Mouse (Mus musculus) left cerebral cortex, postnatal 10 days (tissue): ENCODE results near the gene Elp5. TPM values are rescaled to one million over a fixed set of nuclear protein-coding genes. Genes with fewer than 3 reads are reported as not detected.
A peak's percentile ranks its signal among the peaks of the same experiment; 100 is the strongest.

Experiments
- DNase-seq, 2 experiments: peaks; one replicate each; pipeline ENCODE4 v3.0.0; 2021 to 2022; ENCODE audit warnings: low spot score in 2 of 2, mixed read lengths in 1 of 2; ENCODE audit errors: extremely low spot score in 1 of 2
- intact Hi-C: fragments of 180-260 bp; cut with DNase I; formaldehyde crosslinking; loops from one replicate; pipeline ENCODE4 v1.15.1; 2025
- microRNA-seq: library from miRNA; unstranded; fragments of <30 nt; microRNA quantifications from one replicate; pipeline ENCODE4 v1.2.0, GENCODE M21; 2022
- total RNA-seq, 2 experiments: library from RNA; stranded (reverse); gene quantifications; 2 replicates each; pipeline ENCODE4 v1.2.3; 2021

Elp5 gene
- total RNA-seq, 2 experiments from 2014 or later = 114 to 125 TPM

- intact Hi-C loops = no loop called here
- no peak for DNase-seq
These were observed 59.5 kb downstream of the Elp5 start for GRCm38 (mm10) chr11:69922796-69923195.

DNA sequence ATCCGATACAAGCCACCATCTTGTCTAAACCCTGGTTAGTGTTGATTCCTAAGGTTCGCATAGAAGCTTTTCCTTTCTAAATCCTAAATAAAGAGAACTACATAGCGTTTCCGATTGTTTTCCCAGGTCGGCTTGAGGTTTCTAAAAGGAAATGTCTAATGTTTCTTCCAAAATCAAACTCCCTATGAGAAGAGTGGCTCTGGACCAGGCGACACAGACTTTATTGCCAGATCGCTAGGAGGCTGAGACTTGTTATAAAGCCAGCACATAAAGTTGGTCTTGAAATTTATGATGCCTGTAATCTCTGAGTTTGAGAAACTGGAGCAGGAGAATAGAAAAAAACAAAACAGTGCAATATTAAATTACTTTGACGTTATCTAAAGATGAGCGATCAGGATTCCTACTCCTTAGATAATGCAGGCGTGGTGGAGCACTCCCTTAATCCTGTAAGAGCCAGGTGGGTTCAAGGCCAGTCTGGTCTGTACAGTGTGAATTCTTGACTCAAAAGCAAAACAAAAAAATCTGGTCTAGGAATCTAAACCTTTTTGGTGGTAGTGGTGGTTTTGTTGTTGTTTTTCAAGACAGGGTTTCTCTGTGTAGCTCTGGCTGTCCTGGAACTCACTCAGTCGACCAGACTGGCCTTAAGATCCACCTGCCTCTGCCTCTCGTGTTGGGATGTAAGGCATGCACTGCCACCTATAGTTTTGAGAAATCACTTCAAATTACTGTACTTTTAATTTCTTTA lies 60.1 kb downstream of the Elp5 start:
- no peak for DNase-seq
- intact Hi-C loops = no loop called here

GRCm38 (mm10) chr11:69921114-69922011 lies 61.0 kb downstream of the Elp5 start, which contains the start of gene Eif5a:
Gene Eif5a (minus strand): TSS chr11:69921958.
- DNase-seq = peak; percentile 100
- intact Hi-C loops = no loop called here

DNA sequence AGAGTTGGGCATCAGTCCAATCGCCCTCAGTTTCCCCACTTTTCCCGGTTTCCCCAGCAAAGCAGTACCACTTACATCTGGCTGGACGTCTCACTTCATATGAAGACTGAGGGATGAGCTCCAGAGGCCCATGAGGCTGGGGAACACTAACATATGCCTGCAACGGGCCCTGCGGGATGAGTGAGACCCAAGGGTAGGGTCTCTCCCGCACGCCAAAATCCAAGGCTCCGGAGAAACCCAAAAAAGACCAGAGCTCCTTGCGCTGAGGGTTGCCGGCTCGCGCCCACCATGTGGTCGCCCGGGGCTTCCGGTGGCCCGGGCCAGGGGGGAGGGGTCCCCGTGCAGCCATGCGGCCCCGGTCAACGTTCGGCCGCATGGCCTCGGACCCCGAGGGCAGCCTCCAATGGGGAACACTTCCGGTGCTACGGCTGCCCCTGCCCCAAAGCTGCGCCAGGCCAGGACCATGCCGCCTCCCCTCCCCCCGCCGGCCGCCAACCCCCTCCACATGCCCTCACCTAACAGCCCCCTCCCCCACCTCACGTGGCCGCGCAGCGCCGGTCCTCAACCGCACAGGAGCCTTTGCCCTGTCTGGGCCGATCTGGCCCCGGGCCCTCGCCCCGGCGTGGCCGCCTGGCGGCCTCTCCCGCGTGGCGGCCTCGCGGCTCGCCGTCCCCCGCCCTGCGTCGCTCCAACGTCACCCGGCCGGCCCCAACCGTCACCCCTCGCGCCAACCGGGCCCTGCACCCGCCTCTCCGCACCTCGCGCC lies 61.9 kb downstream of the Elp5 start:
- intact Hi-C loops = no loop called here
- peak in 1 of 2 experiments; percentile 83 for DNase-seq

- DNase-seq = peak in 1 of 2 experiments; percentile 84
- intact Hi-C loops = no loop called here
These were observed 62.6 kb downstream of the Elp5 start for GRCm38 (mm10) chr11:69919661-69920265.

DNA sequence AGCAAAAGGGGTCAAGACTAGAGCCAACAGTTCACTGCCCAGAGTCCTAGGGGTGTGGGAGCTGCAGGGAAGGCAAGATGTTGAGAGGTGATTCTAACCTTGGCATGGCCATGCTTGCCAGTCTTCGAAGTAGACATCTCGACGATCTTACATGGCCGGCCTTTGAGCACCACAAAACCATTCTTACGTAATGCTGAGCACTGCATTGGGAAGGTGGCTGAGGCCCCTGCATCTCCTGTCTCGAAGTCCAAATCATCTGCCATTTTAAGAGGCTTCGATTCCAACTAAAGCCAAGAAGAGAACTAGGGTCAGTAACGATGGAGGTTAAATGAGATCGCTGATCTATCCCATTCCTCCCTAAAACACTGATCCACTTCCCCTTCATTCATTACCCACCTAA lies 63.3 kb downstream of the Elp5 start:
- intact Hi-C loops = no loop called here
- no peak for DNase-seq

Small RNAs within 50 kb of the gene (microRNA-seq; reads per million reads assigned to microRNA genes)
- not detected for gene Gm44349
- 11,152 reads per million, percentile 96 among the genes with 10 or more reads in this experiment for gene Mir324

Other genes starting within 250 kb of the Elp5 start
- 10 to 100 TPM; 52.1 to 52.9 TPM for gene Polr2a, start 223.9 kb downstream of the Elp5 start, total RNA-seq
- gene Slc35g3, start 220.5 kb downstream of the Elp5 start, total RNA-seq = not detected
- gene Zbtb4, start 216.6 kb downstream of the Elp5 start, total RNA-seq = 10 to 100 TPM; 57.1 to 67.6 TPM
- 1 to 10 TPM in 1 of 2 experiments, under 1 TPM in 1; 0.95 to 1.2 TPM for gene Chrnb1, start 186.6 kb downstream of the Elp5 start, total RNA-seq
- 10 to 100 TPM; 20.0 to 21.5 TPM for gene Fgf11, start 180.7 kb downstream of the Elp5 start, total RNA-seq
- not detected for gene Tmem102, start 176.9 kb downstream of the Elp5 start, total RNA-seq
- gene Gm39566, start 167.2 kb downstream of the Elp5 start, total RNA-seq = not detected
- gene Spem2, start 164.1 kb downstream of the Elp5 start, total RNA-seq = not detected
- gene Spem1, start 160.3 kb downstream of the Elp5 start, total RNA-seq = under 1 TPM; 0.45 to 0.57 TPM
- 100 to 1,000 TPM; 268 to 274 TPM for gene Nlgn2, start 144.7 kb downstream of the Elp5 start, total RNA-seq
- 100 to 1,000 TPM; 151 to 159 TPM for gene Tmem256, start 144.0 kb downstream of the Elp5 start, total RNA-seq
- 10 to 100 TPM; 28.4 to 32.2 TPM for gene Plscr3, start 136.1 kb downstream of the Elp5 start, total RNA-seq
- under 1 TPM; 0.11 to 0.14 TPM for gene Tnk1, start 123.8 kb downstream of the Elp5 start, total RNA-seq
- gene Tmem95, start 104.5 kb downstream of the Elp5 start, total RNA-seq = not detected
- gene Kctd11, start 101.1 kb downstream of the Elp5 start, total RNA-seq = under 1 TPM; 0.57 to 0.62 TPM
- gene Acap1, start 87.0 kb downstream of the Elp5 start, total RNA-seq = under 1 TPM; 0.15 to 0.26 TPM
- 1 to 10 TPM; 1.8 TPM for gene 2810408A11Rik, start 81.5 kb downstream of the Elp5 start, total RNA-seq
- 100 to 1,000 TPM; 126 to 129 TPM for gene Neurl4, start 81.4 kb downstream of the Elp5 start, total RNA-seq
- 10 to 100 TPM; 24.8 to 25.7 TPM for gene Gps2, start 68.6 kb downstream of the Elp5 start, total RNA-seq
- 100 to 1,000 TPM; 525 to 535 TPM for gene Eif5a, start 60.6 kb downstream of the Elp5 start, total RNA-seq
- gene Ybx2, start 46.7 kb downstream of the Elp5 start, total RNA-seq = 1 to 10 TPM; 9.5 TPM
- gene Slc2a4, start 34.3 kb downstream of the Elp5 start, total RNA-seq = 1 to 10 TPM; 1.3 to 1.4 TPM
- not detected for gene Cldn7, start 17.7 kb downstream of the Elp5 start, total RNA-seq
- 100 to 1,000 TPM; 104 to 118 TPM for gene Ctdnep1, start 1.4 kb downstream of the Elp5 start, total RNA-seq
- 100 to 1,000 TPM; 252 to 266 TPM for gene Gabarap, start 8.6 kb upstream of the Elp5 start, total RNA-seq
- 10 to 100 TPM; 35.2 to 38.6 TPM for gene Phf23, start 13.3 kb upstream of the Elp5 start, total RNA-seq
- gene Dvl2, start 18.1 kb upstream of the Elp5 start, total RNA-seq = 10 to 100 TPM; 27.5 to 30.3 TPM
- gene Acadvl, start 32.9 kb upstream of the Elp5 start, total RNA-seq = 10 to 100 TPM; 44.8 to 48.0 TPM
- gene Dlg4, start 34.4 kb upstream of the Elp5 start, total RNA-seq = 100 to 1,000 TPM; 871 to 875 TPM
- 1 to 10 TPM; 1.4 to 1.5 TPM for gene Asgr1, start 71.6 kb upstream of the Elp5 start, total RNA-seq
- gene Asgr2, start 110.1 kb upstream of the Elp5 start, total RNA-seq = not detected
- gene Mgl2, start 147.8 kb upstream of the Elp5 start, total RNA-seq = under 1 TPM; 0.30 to 0.36 TPM
- gene Clec10a, start 173.7 kb upstream of the Elp5 start, total RNA-seq = 1 to 10 TPM; 1.2 to 3.4 TPM
- gene Slc16a11, start 230.2 kb upstream of the Elp5 start, total RNA-seq = 10 to 100 TPM; 33.9 to 37.1 TPM
- gene Slc16a13, start 238.5 kb upstream of the Elp5 start, total RNA-seq = 10 to 100 TPM in 1 of 2 experiments, 1 to 10 TPM in 1; 8.9 to 10.6 TPM
- 1 to 10 TPM; 7.1 to 8.6 TPM for gene Bcl6b, start 247.3 kb upstream of the Elp5 start, total RNA-seq